Mouse (Mus musculus) liver, embryonic 14.5 days (tissue): ENCODE data around the gene Tbc1d22b. TPM values are rescaled to one million over a fixed set of nuclear protein-coding genes. Genes with fewer than 3 reads are reported as not detected.

Experiments used
- ATAC-seq: fragments of 200-750 bp; cut with Nextera tagmentation; 2 replicates; pipeline ENCODE4 v1.8.0; 2017; ENCODE audit warnings: moderate number of reproducible peaks, mild to moderate bottlenecking, moderate library complexity; ENCODE audit not compliant: insufficient read depth
- DNase-seq, 3 experiments: peaks; one replicate each; pipeline ENCODE4 v3.0.0-alpha.2; 2012 to 2013; ENCODE audit warnings: low read depth in 3 of 3, low spot score in 3 of 3
- H3K27ac ChIP-seq: fragments of 300-500 bp; sonication (generic); 2 replicates; pipeline ENCODE4 v1.5.1; 2014; ENCODE audit warnings: moderate library complexity, mild to moderate bottlenecking, control low read depth, inconsistent platforms
- H3K27me3 ChIP-seq: fragments of 300-500 bp; sonication (generic); 2 replicates; pipeline ENCODE4 v1.6.1; 2014; ENCODE audit warnings: mild to moderate bottlenecking, low read length, moderate library complexity; ENCODE audit not compliant: control insufficient read depth, insufficient read depth
- H3K36me3 ChIP-seq: fragments of 300-500 bp; sonication (generic); replicated peaks from 2 replicates; pipeline ENCODE4 v1.6.1; 2014; ENCODE audit warnings: low read depth; ENCODE audit not compliant: control insufficient read depth, insufficient read depth
- H3K4me1 ChIP-seq, 2 experiments: fragments of 200-500 bp in 1 of 2; fragments of 300-500 bp in 1 of 2; sonication (generic) in 1 of 2; replicated peaks; 2 replicates each; pipeline ENCODE4 v1.6.1; 2012 to 2014; ENCODE audit warnings: antibody characterized with exemption in 1 of 2, inconsistent platforms in 1 of 2, low read length in 1 of 2; ENCODE audit not compliant: control insufficient read depth in 2 of 2, insufficient read depth in 2 of 2
- H3K4me2 ChIP-seq: fragments of 300-500 bp; sonication (generic); 2 replicates; pipeline ENCODE4 v1.6.1; 2014; ENCODE audit warnings: low read depth, mild to moderate bottlenecking, control low read depth, moderate library complexity
- H3K4me3 ChIP-seq, 2 experiments: fragments of 200-500 bp in 1 of 2; fragments of 300-500 bp in 1 of 2; sonication (generic) in 1 of 2; 2 replicates each; pipeline ENCODE4 v1.5.1; 2012 to 2014; ENCODE audit warnings: low read depth in 2 of 2, low read length in 2 of 2, mild to moderate bottlenecking in 2 of 2, control low read depth in 1 of 2, inconsistent platforms in 1 of 2, moderate library complexity in 1 of 2; ENCODE audit not compliant: insufficient read depth in 1 of 2
- H3K9ac ChIP-seq: fragments of 300-500 bp; sonication (generic); replicated peaks from 2 replicates; pipeline ENCODE4 v1.6.1; 2014; ENCODE audit warnings: mild to moderate bottlenecking, control low read depth, moderate library complexity
- H3K9me3 ChIP-seq: fragments of 300-500 bp; sonication (generic); 2 replicates; pipeline ENCODE4 v1.6.1; 2016; ENCODE audit warnings: low read length, mixed read lengths; ENCODE audit not compliant: control insufficient read depth
- CTCF ChIP-seq: IDR thresholded peaks from 2 replicates; pipeline ENCODE4 v1.5.1; 2016; ENCODE audit warnings: antibody characterized with exemption, low read depth, control low read depth
- EP300 ChIP-seq: IDR thresholded peaks from 2 replicates; pipeline ENCODE4 v1.6.1; 2016; ENCODE audit warnings: antibody characterized with exemption, low read depth
- WGBS: fragments of 180-500 bp; shearing (Covaris S2); extraction: QIAGEN DNeasy Blood & Tissue Kit; methylation state at CpG from one replicate; pipeline ENCODE4 v1.1.7; 2014; ENCODE audit not compliant: insufficient replicate concordance; 5-methylcytosine and 5-hydroxymethylcytosine counted together
- polyA plus RNA-seq, 2 experiments: library from polyadenylated mRNA; depleted of rRNA in 1 of 2; stranded (reverse) in 1 of 2; unstranded in 1 of 2; fragments of >200 nt; fragmentation: Nextera tagmentation in 1 of 2; extraction: Ambion mirVana in 1 of 2; gene quantifications; 2 replicates each; pipeline versions ENCODE4 v1.2.1 to v1.2.3; 2012 to 2014

Gene Tbc1d22b
- polyA plus RNA-seq, 2 experiments = 2.3 to 3.6 TPM

GRCm38 (mm10) chr17:29627285-29627684, 77.7 kb downstream of the Tbc1d22b start:
- TF ChIP-seq CTCF = no peak
- TF ChIP-seq EP300 = no peak
- H3K4me2 ChIP-seq = no peak overlapping the region
- H3K27ac ChIP-seq = no peak overlapping the region
- peaks cover 79% of the 10 kb centered on the region for H3K36me3 ChIP-seq
- DNase-seq = no peak
- H3K9me3 ChIP-seq = no peaks in the 10 kb centered on the region
- 87% methylated on average over 9 of the region's 9 CpGs for WGBS
- H3K27me3 ChIP-seq = no peaks in the 10 kb centered on the region
- H3K4me1 ChIP-seq = peaks cover 10 to 14% of the 10 kb centered on the region in 2 experiments
- no peak for ATAC-seq
- H3K9ac ChIP-seq = no peak overlapping the region
- H3K4me3 ChIP-seq = no peak overlapping the region

GRCm38 (mm10) chr17:29628946-29629345, 79.4 kb downstream of the Tbc1d22b start:
- Histone ChIP-seq H3K36me3 (peaks cover 72% of the 10 kb centered on the region), H3K4me1 (peaks cover 10 to 14% of the 10 kb centered on the region in 2 experiments), H3K9ac (no peak overlapping the region), H3K4me3 (no peak overlapping the region), H3K9me3 (no peaks in the 10 kb centered on the region), H3K27me3 (no peaks in the 10 kb centered on the region), H3K27ac (peak overlapping the region; percentile 51), H3K4me2 (no peak overlapping the region)
- no peak for ATAC-seq
- no peak for DNase-seq
- WGBS = 79% methylated on average over 5 of the region's 5 CpGs
- TF ChIP-seq EP300 (no peak), CTCF (no peak)

GRCm38 (mm10) chr17:29629620-29630019, 80.0 kb downstream of the Tbc1d22b start:
- peaks cover 10 to 14% of the 10 kb centered on the region in 2 experiments for H3K4me1 ChIP-seq
- H3K4me3 ChIP-seq = no peak overlapping the region
- peak overlapping the region; percentile 36 for H3K4me2 ChIP-seq
- H3K27ac ChIP-seq = peak overlapping the region; percentile 57
- TF ChIP-seq EP300 (no peak), CTCF (no peak)
- H3K36me3 ChIP-seq = peaks cover 69% of the 10 kb centered on the region
- H3K9ac ChIP-seq = 0 out of 2 replicates have a peak overlapping the region, but pooled peaks have one; percentile 38
- peak; percentile 84 for ATAC-seq
- no peaks in the 10 kb centered on the region for H3K27me3 ChIP-seq
- DNase-seq = peak; percentile 43 to 61 (median 44)
- no peaks in the 10 kb centered on the region for H3K9me3 ChIP-seq
- 9% methylated on average over 5 of the region's 5 CpGs for whole genome bisulfite sequencing

- Histone ChIP-seq H3K27me3 (no peaks in the 10 kb centered on the region), H3K4me1 (peaks cover 14 to 23% of the 10 kb centered on the region in 2 experiments), H3K4me3 (no peak overlapping the region), H3K9ac (no peak overlapping the region), H3K9me3 (no peaks in the 10 kb centered on the region), H3K4me2 (no peak overlapping the region), H3K27ac (no peak overlapping the region), H3K36me3 (peaks cover 70% of the 10 kb centered on the region)
- ATAC-seq = no peak
- TF ChIP-seq EP300 (no peak), CTCF (no peak)
- DNase-seq = no peak
- 86% methylated on average over 11 of the region's 11 CpGs for WGBS
Observed at GRCm38 (mm10) chr17:29632312-29632711, 82.7 kb downstream of the Tbc1d22b start.

GRCm38 (mm10) chr17:29635492-29635891, 85.9 kb downstream of the Tbc1d22b start:
- peaks cover 69% of the 10 kb centered on the region for H3K36me3 ChIP-seq
- no peaks in the 10 kb centered on the region for H3K9me3 ChIP-seq
- H3K4me3 ChIP-seq = no peak overlapping the region
- H3K27ac ChIP-seq = no peak overlapping the region
- ATAC-seq (no peak), DNase-seq (no peak)
- H3K27me3 ChIP-seq = no peaks in the 10 kb centered on the region
- H3K9ac ChIP-seq = no peak overlapping the region
- no peak overlapping the region for H3K4me2 ChIP-seq
- peaks cover 15 to 20% of the 10 kb centered on the region in 2 experiments for H3K4me1 ChIP-seq
- WGBS = 84% methylated on average over 8 of the region's 8 CpGs
- TF ChIP-seq CTCF (no peak), EP300 (no peak)
